Mouse (Mus musculus): ENCODE results near the gene Nebl. TPM values are rescaled to one million over a fixed set of nuclear protein-coding genes. Genes with fewer than 3 reads are reported as not detected.
"Not testable (repeated sequence)": the region's sequence is repeated elsewhere in the genome, so short reads cannot be mapped to it uniquely, and the experiment has no call there.

The Nebl gene
- total RNA-seq, 1 experiment from 2014 or later, result 0.38 TPM

DNA sequence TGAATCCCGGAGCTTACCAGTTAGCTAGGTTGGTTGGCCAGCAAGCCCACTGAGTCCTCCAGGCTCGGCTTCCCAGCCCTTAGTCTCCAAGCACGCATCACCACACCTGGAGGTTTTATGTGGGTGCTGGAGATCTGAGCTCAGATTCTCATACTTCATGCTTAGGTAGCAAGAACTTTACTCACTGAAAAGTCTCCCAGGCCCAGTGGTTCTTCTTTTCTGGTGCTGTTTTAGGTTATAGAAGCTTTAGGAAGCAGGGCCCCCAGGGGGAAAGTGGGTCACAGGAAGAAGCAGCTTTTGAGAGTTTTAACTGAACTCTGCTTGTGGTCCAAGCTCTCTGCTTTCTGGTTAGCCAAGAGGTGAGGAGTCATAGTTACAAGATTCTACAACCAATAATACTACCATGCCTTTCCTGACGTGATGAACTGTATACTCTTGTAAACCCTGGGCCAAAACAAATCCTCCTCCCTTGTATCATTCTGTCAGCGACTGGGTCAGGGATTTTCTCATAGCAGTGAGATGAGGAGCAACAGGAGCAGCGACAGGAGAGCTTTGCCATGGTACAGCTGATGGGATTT is 366.2 kb downstream of the Nebl start:
- no peak for ATAC-seq (replicated peaks; ENCODE audit: insufficient number of reproducible peaks, low FRiP score, low TSS enrichment, poor library complexity, severe bottlenecking)

DNA sequence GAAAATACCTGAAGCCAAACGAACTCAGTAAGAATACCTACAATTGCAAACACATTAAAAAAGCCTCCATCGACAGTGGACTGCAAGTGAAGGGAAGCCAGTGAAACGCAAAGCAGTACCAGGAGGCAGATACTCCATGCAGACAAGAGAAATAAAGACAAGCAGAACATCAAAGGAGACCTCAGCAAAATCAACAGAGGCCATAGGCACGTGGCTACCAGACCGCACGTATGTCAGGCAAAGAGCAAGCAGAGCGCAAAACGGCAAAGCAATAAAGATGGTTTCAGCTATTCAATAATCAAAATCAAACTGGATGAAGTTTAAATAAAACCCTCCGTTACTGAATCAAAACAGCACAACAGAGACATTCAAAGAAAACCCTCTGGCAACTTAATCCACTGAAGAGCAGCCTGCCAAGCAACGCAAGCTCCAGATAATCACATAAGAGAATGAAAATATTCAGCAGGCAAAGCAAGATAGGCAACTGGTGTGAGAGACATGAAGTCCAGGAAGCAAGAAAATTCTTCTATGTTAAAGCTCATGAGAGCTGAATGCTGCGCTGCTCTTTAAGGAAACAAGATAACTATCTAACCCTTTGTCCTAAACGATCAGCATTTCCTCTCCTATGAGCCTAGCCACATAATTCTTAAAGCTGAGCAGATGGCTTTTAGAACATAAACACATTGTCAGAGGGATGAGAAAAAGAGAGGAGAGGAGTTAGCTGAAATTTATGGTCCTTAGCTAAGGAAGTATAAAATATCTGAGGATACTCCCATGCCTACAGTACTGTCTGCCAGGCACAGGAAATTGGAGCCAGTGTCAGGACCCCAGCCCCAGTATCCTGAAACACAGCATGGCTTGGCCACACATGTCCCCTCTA is 367.7 kb downstream of the Nebl start:
- ATAC-seq (replicated peaks; ENCODE audit: insufficient number of reproducible peaks, low FRiP score, low TSS enrichment, poor library complexity, severe bottlenecking), result no peak

DNA sequence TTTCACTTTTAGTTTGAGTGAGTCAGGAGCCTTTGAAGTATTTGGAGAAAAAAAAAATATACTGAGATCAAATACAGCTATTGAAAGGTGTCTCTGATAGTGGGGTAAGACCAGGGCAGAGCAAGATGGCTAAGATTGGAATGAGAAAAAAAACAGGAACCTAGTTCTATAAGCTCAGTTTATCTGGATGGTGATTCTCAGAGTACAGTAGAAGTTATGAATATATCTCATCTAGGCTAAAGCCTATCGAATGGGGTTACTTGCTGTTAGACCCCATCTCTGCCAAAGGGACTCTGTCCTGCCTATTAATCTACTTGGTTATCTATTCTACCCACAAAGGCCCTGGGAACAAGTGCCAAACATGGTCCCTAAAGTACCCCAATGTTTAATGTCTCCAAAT is 369.1 kb downstream of the Nebl start:
- ATAC-seq (replicated peaks; ENCODE audit: insufficient number of reproducible peaks, low FRiP score, low TSS enrichment, poor library complexity, severe bottlenecking), result no peak

DNA sequence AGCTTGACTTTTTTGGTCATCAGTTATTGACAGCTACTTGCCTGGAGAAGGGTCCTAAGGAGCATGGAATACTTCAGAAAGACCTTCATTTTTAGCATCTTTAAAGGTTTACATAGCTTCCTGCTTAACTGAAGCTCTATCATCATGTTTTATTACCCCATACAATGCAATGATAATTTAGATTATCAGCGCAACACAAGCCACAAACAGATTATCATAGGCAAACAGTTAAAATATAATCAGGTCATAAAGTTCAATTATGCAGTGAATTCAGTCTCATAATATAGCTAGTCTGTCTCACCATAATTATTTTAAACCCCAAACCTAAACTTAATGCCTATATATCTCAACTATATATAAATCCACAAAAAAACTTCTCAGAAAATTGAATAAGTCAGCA is 386.6 kb downstream of the Nebl start:
- no peak for ATAC-seq (replicated peaks; ENCODE audit: insufficient number of reproducible peaks, low FRiP score, low TSS enrichment, poor library complexity, severe bottlenecking)

DNA sequence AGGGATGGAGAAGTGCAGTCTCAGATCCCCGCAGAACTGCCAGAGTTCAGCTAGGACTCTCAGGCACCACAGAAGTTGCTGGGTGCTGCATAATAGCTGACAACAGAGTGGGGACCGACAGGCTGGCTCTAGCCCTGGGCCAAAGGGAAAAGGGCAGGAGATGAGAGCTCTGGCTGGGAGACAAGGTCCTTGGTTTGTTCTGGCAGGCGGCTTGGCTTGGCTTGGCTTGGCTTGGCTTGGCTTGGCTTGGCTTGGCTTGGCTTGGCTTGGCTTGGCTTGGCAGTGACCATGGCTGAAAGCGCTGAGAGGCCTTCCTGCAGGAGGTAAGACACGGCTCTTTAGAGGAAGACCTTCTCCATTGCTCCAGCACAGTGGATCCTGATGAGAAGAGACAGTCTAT is 395.8 kb downstream of the Nebl start:
- ATAC-seq (replicated peaks; ENCODE audit: insufficient number of reproducible peaks, low FRiP score, low TSS enrichment, poor library complexity, severe bottlenecking), result no peak

DNA sequence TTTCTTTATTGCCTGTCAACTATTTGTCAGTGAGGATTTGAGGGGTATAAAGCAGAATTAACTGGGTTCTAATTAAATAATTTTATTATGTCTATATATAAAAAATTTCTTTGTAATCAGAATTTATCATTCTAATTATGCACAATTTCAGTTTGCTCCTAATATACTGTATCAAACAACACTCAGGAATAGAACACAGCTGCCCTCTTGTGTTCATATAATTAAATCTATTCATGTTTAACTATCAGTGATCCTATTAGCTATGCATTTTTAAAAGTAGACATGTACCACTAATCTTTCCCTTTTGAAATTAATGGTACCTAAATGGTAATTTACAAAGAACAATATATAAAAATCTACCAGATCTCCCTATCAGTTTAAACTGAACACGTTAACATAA is 404.7 kb downstream of the Nebl start:
- ATAC-seq (replicated peaks; ENCODE audit: insufficient number of reproducible peaks, low FRiP score, low TSS enrichment, poor library complexity, severe bottlenecking), result no peak

DNA sequence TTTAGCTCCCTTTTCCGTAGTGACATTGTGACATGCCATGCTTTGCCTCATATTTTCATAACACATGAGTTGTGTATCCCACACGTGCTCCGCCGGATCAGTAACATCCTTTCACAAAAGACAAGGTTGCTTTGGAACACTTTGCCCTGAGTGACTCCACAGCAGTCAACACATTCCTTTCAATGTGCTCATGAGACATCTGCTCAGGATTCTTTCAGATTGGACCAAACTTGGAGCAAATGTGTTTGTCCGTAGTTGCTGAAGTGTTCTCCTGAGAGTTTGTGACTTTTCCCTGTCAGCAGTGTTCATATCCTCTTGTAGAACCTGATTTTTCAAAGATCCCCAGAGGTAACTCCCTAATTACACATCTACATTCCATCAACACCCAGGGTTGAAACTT is 414.4 kb downstream of the Nebl start:
- no peak for ATAC-seq (replicated peaks; ENCODE audit: insufficient number of reproducible peaks, low FRiP score, low TSS enrichment, poor library complexity, severe bottlenecking)

DNA sequence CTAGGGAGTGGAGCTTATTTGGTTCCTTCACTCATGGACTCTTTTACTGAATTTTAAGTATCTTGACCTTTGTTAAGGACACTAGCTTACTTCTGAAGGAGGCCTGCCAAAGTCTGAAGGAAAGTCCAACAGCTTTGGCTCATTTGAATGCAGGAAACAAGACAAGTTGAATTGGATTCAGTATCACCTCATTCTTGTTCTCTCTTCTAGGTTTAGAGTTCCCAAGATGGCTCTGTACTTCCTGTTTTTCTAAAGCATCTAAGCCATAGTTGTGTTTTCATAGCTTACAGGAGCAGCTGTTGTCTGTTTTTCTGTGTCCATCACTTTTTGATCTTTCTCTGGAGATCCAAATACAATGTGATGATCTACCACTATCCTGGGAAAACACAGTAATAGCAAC is 429.9 kb downstream of the Nebl start:
- ATAC-seq (replicated peaks; ENCODE audit: insufficient number of reproducible peaks, low FRiP score, low TSS enrichment, poor library complexity, severe bottlenecking), result no peak

DNA sequence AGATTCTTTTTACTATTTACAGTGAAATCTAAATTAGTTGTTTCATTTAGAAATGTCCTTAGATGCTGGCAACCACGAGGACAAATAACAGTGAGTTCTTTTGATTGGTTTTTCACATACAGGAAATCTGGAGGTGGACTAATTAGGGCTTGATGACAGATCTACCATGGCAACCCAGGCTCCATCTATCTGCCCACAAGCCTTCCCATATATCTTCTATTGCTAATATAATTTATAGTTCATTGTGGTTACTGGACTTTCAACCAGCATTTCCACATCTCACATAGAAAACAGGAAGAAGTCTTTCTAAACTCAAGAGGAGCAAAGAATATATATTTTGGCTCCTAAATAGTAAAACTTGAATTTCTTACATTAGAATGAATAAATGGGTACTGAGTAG is 433.8 kb downstream of the Nebl start:
- ATAC-seq (replicated peaks; ENCODE audit: insufficient number of reproducible peaks, low FRiP score, low TSS enrichment, poor library complexity, severe bottlenecking), result no peak

DNA sequence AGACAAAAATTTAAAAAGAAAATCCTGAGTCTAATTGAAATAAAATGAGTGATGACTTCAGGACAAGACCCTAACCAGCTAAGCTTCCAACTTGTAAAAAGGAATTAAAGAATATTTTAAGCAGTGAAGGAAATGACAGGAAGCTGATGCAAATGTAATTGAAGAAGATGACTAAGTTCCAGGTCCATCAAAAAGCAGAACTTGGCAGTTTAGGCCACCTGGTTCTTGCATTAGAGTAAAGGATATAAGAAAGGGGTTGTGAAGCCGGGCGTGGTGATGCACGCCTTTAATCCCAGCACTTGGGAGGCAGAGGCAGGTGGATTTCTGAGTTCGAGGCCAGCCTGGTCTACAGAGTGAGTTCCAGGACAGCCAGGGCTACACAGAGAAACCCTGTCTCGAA is 436.0 kb downstream of the Nebl start:
- not testable (repeated sequence) for ATAC-seq (replicated peaks; ENCODE audit: insufficient number of reproducible peaks, low FRiP score, low TSS enrichment, poor library complexity, severe bottlenecking)
